Mouse (Mus musculus) intestine, embryonic 16.5 days (tissue): Measurements from ENCODE around the gene Il1rap. TPM values are rescaled to one million over a fixed set of nuclear protein-coding genes. Genes with fewer than 3 reads are reported as not detected.

Experiments used
- ATAC-seq: fragments of 200-750 bp; cut with Nextera tagmentation; 2 replicates; pipeline ENCODE4 v1.8.0; 2017; ENCODE audit warnings: moderate TSS enrichment, moderate library complexity
- H3K27ac ChIP-seq: fragments of 300-500 bp; sonication (generic); 2 replicates; pipeline ENCODE4 v1.5.1; 2014; ENCODE audit warnings: mild to moderate bottlenecking, low read length
- H3K27me3 ChIP-seq: fragments of 300-500 bp; sonication (generic); replicated peaks from 2 replicates; pipeline ENCODE4 v1.6.1; 2014; ENCODE audit warnings: low read length, control low read depth, mixed read lengths; ENCODE audit not compliant: control insufficient read depth, insufficient read depth
- H3K36me3 ChIP-seq: fragments of 300-500 bp; sonication (generic); 2 replicates; pipeline ENCODE4 v1.6.1; 2014; ENCODE audit warnings: low read length, control low read depth; ENCODE audit not compliant: control insufficient read depth, insufficient read depth
- H3K4me1 ChIP-seq: fragments of 300-500 bp; sonication (generic); 2 replicates; pipeline ENCODE4 v1.6.1; 2014; ENCODE audit warnings: low read length, control low read depth, mixed read lengths; ENCODE audit not compliant: control insufficient read depth, insufficient read depth
- H3K4me2 ChIP-seq: fragments of 300-500 bp; sonication (generic); 2 replicates; pipeline ENCODE4 v1.6.1; 2014; ENCODE audit warnings: low read depth, low read length, control low read depth
- H3K4me3 ChIP-seq: fragments of 300-500 bp; sonication (generic); 2 replicates; pipeline ENCODE4 v1.5.1; 2014; ENCODE audit warnings: mild to moderate bottlenecking, low read length
- H3K9ac ChIP-seq: fragments of 300-500 bp; sonication (generic); 2 replicates; pipeline ENCODE4 v1.6.1; 2014; ENCODE audit warnings: low read depth, low read length
- H3K9me3 ChIP-seq: fragments of 300-500 bp; sonication (generic); 2 replicates; pipeline ENCODE4 v1.6.1; 2016; ENCODE audit warnings: low read length, control low read depth; ENCODE audit not compliant: control insufficient read depth
- WGBS: fragments of 180-500 bp; shearing (Covaris S2); extraction: QIAGEN DNeasy Blood & Tissue Kit; methylation state at CpG from one replicate; pipeline ENCODE4 v1.1.7; 2014; 5-methylcytosine and 5-hydroxymethylcytosine counted together
- polyA plus RNA-seq: library from polyadenylated mRNA; unstranded; fragments of >200 nt; fragmentation: Nextera tagmentation; extraction: Ambion mirVana; gene quantifications from 2 replicates; pipeline ENCODE4 v1.2.1, GENCODE M21; 2015

Gene Il1rap
- polyA plus RNA-seq, 1 experiment from 2014 or later, result 4.6 TPM

DNA sequence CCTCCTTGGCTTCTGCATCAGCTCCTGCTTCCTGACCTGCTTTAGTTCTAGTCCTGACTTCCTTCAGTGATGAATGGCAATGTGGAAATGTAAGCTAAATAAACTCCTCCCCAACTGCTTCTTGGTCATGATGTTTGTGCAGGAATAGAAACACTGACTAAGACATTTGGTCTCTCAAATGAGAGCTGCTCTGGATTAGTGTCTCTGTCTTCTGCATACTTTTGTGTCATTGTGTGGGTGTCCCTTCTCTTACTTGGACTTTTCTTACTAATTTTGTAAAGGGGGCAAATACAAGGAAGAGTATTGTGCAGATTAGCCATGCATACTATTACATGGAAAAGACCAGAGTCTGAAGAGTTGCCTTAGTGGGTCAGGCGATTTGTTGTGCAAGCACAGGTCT lies 65.5 kb downstream of the Il1rap start:
- no peak for ATAC-seq
- Histone ChIP-seq H3K4me1 (no peaks in the 10 kb centered on the region), H3K27me3 (no peaks in the 10 kb centered on the region), H3K4me2 (no peak overlapping the region), H3K4me3 (no peak overlapping the region), H3K27ac (no peak overlapping the region), H3K9me3 (no peaks in the 10 kb centered on the region), H3K9ac (no peak overlapping the region), H3K36me3 (no peaks in the 10 kb centered on the region)
- WGBS, result 88% methylated on average over 1 of the region's 1 CpGs

DNA sequence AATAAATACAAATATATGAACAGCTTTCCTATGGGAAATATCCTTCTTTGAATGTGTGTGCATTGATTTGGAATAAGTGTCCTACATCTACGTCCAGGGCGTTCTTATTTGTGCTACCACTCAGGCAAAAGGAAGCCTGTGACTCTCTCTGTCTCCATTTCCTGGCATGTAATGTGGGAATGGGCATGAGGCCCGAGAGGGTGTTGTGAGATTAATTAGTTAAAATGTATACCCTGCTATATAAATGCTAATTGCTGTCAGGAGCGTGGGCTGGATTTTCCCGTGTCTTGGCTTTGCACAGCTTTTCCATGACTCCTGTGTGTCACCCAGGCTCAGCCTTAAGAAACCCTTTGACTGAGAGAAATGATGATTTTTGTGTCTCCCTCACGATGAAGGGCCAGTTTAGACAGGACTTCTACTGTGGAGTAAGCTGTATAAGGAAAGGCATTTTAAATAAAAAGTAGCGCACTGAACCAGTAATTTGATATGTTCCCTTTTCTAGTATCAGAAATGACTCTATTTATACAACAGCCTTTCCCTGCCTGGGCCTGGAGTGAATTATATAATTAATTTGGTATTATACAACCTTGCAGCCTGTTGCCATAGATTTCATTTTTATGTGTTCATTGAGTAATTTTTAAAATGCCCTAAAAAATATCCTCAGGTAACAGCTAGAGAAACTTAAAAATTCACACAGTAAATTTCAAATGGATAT lies 81.4 kb downstream of the Il1rap start:
- Histone ChIP-seq H3K9ac (no peak overlapping the region), H3K27ac (no peak overlapping the region), H3K27me3 (no peaks in the 10 kb centered on the region), H3K4me3 (no peak overlapping the region), H3K36me3 (no peaks in the 10 kb centered on the region), H3K9me3 (no peaks in the 10 kb centered on the region), H3K4me2 (no peak overlapping the region), H3K4me1 (no peaks in the 10 kb centered on the region)
- WGBS, result 68% methylated on average over 7 of the region's 7 CpGs
- no peak for ATAC-seq

GRCm38 (mm10) chr16:26666401-26666800 lies 84.9 kb downstream of the Il1rap start:
- WGBS, result 94% methylated on average over 2 of the region's 2 CpGs

DNA sequence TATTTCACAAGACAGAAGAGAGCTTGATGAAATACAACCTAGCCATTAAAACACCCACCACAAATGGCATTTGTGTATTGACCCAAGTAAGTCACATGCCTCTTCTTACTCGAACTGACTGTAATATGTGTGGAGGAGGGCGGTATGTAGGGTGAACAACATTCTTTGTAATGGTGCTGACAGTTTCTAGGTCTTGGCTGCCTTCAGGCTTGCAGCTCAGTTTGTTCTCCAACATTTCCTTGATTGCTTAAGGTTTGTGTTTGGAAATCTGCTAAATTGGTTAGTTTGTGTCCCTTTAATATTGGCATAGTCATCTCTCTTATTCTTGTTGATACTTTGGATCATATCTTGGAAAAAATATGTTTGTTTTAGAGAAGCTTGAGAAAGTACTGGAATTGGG lies 87.6 kb downstream of the Il1rap start:
- no peak for ATAC-seq
- H3K4me1 ChIP-seq, result no peaks in the 10 kb centered on the region
- no peak overlapping the region for H3K4me2 ChIP-seq
- no peaks in the 10 kb centered on the region for H3K36me3 ChIP-seq
- no peak overlapping the region for H3K27ac ChIP-seq
- 73% methylated on average over 2 of the region's 2 CpGs for WGBS
- H3K9ac ChIP-seq, result no peak overlapping the region
- H3K27me3 ChIP-seq, result no peaks in the 10 kb centered on the region
- H3K4me3 ChIP-seq, result no peak overlapping the region
- H3K9me3 ChIP-seq, result no peaks in the 10 kb centered on the region

More at GRCm38 (mm10) chr16:26666401-26666800, 84.9 kb downstream of the Il1rap start:
- no peak overlapping the region for H3K27ac ChIP-seq
- H3K9ac ChIP-seq, result no peak overlapping the region
- no peaks in the 10 kb centered on the region for H3K36me3 ChIP-seq
- no peak for ATAC-seq
- no peak overlapping the region for H3K4me3 ChIP-seq
- H3K4me1 ChIP-seq, result no peaks in the 10 kb centered on the region
- H3K27me3 ChIP-seq, result no peaks in the 10 kb centered on the region
- no peaks in the 10 kb centered on the region for H3K9me3 ChIP-seq
- H3K4me2 ChIP-seq, result no peak overlapping the region

- H3K4me1 ChIP-seq, result no peaks in the 10 kb centered on the region
- no peak overlapping the region for H3K9ac ChIP-seq
- H3K9me3 ChIP-seq, result no peaks in the 10 kb centered on the region
- no peaks in the 10 kb centered on the region; the same call in 1 of the 2 replicates for H3K36me3 ChIP-seq
- no peak overlapping the region for H3K27ac ChIP-seq
- no peak overlapping the region for H3K4me3 ChIP-seq
- H3K27me3 ChIP-seq, result no peaks in the 10 kb centered on the region
- WGBS, result 90% methylated on average over 2 of the region's 2 CpGs
- no peak overlapping the region for H3K4me2 ChIP-seq
- no peak for ATAC-seq
Observed at GRCm38 (mm10) chr16:26680381-26680780, 98.9 kb downstream of the Il1rap start.

GRCm38 (mm10) chr16:26689771-26690170 lies 108.3 kb downstream of the Il1rap start:
- Histone ChIP-seq H3K4me2 (no peak overlapping the region), H3K27me3 (no peaks in the 10 kb centered on the region), H3K4me3 (no peak overlapping the region), H3K36me3 (no peaks in the 10 kb centered on the region), H3K4me1 (no peaks in the 10 kb centered on the region), H3K9ac (no peak overlapping the region), H3K9me3 (no peaks in the 10 kb centered on the region), H3K27ac (no peak overlapping the region)
- ATAC-seq, result no peak
- WGBS, result 60% methylated on average over 2 of the region's 2 CpGs

- 58% methylated on average over 11 of the region's 11 CpGs for WGBS
- H3K4me3 ChIP-seq, result no peak overlapping the region
- H3K9me3 ChIP-seq, result no peaks in the 10 kb centered on the region
- H3K27me3 ChIP-seq, result no peaks in the 10 kb centered on the region
- H3K36me3 ChIP-seq, result no peaks in the 10 kb centered on the region
- no peak overlapping the region for H3K9ac ChIP-seq
- no peak overlapping the region for H3K27ac ChIP-seq
- no peaks in the 10 kb centered on the region for H3K4me1 ChIP-seq
- no peak overlapping the region for H3K4me2 ChIP-seq
- ATAC-seq, result no peak
Observed at GRCm38 (mm10) chr16:26691294-26691693, 109.8 kb downstream of the Il1rap start.

DNA sequence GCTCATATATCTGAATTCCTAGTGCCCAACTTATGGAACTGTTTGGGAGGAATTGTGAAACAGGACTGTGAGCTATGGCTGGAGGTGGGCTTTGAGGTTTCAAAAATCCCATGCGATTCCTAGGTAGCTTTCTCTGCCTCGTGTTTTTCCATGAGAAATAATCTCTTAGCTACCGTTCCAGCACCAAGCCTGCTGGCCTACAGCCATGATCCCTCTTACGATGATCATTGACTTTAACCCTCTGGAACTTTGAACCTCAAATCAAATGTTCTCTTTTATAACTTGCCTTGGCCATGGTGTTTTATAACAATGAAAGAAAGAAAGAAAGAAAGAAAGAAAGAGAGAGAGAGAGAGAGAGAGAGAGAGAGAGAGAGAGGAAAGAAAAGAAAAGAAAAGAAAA lies 116.6 kb downstream of the Il1rap start:
- H3K4me1 ChIP-seq, result no peaks in the 10 kb centered on the region
- no peaks in the 10 kb centered on the region for H3K36me3 ChIP-seq
- H3K4me2 ChIP-seq, result no peak overlapping the region
- H3K27ac ChIP-seq, result no peak overlapping the region
- no peaks in the 10 kb centered on the region for H3K9me3 ChIP-seq
- WGBS, result 84% methylated on average over 4 of the region's 4 CpGs
- no peak overlapping the region for H3K4me3 ChIP-seq
- H3K9ac ChIP-seq, result no peak overlapping the region
- no peaks in the 10 kb centered on the region for H3K27me3 ChIP-seq
- no peak for ATAC-seq

GRCm38 (mm10) chr16:26700440-26701103 lies 119.1 kb downstream of the Il1rap start:
- Histone ChIP-seq H3K27me3 (no peaks in the 10 kb centered on the region), H3K4me1 (no peaks in the 10 kb centered on the region), H3K36me3 (no peaks in the 10 kb centered on the region), H3K9me3 (no peaks in the 10 kb centered on the region), H3K9ac (no peak overlapping the region), H3K4me2 (no peak overlapping the region), H3K27ac (no peak overlapping the region), H3K4me3 (no peak overlapping the region)
- WGBS, result 78% methylated on average over 8 of the region's 8 CpGs
- ATAC-seq, result no peak
